Mouse (Mus musculus): Measurements from ENCODE around the gene Eef1akmt2. TPM values are rescaled to one million over a fixed set of nuclear protein-coding genes. Genes with fewer than 3 reads are reported as not detected.
A peak's percentile ranks its signal among the peaks of the same experiment; 100 is the strongest.

Gene Eef1akmt2
- polyA plus RNA-seq, 1 experiment from 2014 or later: 37.9 TPM

DNA sequence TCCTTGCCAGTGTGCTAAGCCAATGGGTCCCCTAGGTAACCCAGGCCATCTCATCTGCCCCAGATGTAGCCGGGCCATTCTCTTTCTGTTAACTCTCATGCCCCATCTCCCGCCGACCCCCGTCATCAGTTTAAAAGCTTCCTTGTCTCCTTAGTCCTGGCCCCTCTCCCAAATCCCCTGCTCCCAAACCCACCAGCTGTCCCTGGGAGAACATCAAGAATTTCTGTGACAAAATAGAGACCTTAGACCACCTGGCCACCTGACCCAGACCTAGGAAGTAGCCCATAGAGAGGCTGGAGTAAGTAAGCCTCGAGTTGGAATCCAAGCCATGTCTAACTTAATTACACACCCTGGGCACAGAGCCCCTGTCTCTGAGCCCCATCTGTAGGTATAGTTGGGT, 37.7 kb upstream of the Eef1akmt2 start:
- no peak overlapping the region for H3K9ac ChIP-seq
- no peak overlapping the region for H3K27ac ChIP-seq (ENCODE audit: poor library complexity, severe bottlenecking)
- peaks cover 7% of the 10 kb centered on the region for H3K9me3 ChIP-seq (replicated peaks)
- no peak overlapping the region for H3K4me2 ChIP-seq
- H3K36me3 ChIP-seq: peaks cover 4% of the 10 kb centered on the region; the same call in 1 of the 2 replicates
- WGBS: 86% methylated on average over 5 of the region's 5 CpGs
- ATAC-seq (ENCODE audit: insufficient number of reproducible peaks, low FRiP score): no peak
- H3K27me3 ChIP-seq (replicated peaks): no peaks in the 10 kb centered on the region
- H3K4me3 ChIP-seq: no peak overlapping the region
- peaks cover 12% of the 10 kb centered on the region for H3K4me1 ChIP-seq (replicated peaks)

DNA sequence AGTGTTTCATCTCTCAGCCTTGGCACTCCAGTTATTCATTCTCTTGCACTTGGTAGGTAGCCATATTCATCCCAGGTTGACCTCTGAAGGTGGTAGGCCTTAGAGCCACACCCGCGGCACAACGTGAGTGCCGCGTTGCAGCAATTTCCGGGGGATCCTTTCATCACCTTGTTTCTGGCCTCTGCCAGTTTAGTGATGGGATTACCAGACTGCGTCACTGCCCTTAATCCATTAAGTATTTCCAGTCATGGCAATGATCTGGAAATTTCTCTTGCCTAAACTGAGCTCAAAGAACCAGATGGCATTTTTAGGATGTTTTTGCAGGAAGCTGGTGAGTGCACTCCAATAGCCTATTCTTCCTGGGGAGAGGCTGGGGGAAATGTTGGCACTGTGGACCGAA, 37.2 kb upstream of the Eef1akmt2 start:
- 90% methylated on average over 8 of the region's 8 CpGs for WGBS
- Histone ChIP-seq H3K4me3 (no peak overlapping the region), H3K4me1 (replicated peaks) (peaks cover 10% of the 10 kb centered on the region), H3K27me3 (replicated peaks) (no peaks in the 10 kb centered on the region), H3K36me3 (peaks cover 6% of the 10 kb centered on the region; the same call in 1 of the 2 replicates), H3K9me3 (replicated peaks) (peaks cover 7% of the 10 kb centered on the region), H3K9ac (no peak overlapping the region), H3K4me2 (no peak overlapping the region), H3K27ac (ENCODE audit: poor library complexity, severe bottlenecking) (no peak overlapping the region)
- ATAC-seq (ENCODE audit: insufficient number of reproducible peaks, low FRiP score): no peak

DNA sequence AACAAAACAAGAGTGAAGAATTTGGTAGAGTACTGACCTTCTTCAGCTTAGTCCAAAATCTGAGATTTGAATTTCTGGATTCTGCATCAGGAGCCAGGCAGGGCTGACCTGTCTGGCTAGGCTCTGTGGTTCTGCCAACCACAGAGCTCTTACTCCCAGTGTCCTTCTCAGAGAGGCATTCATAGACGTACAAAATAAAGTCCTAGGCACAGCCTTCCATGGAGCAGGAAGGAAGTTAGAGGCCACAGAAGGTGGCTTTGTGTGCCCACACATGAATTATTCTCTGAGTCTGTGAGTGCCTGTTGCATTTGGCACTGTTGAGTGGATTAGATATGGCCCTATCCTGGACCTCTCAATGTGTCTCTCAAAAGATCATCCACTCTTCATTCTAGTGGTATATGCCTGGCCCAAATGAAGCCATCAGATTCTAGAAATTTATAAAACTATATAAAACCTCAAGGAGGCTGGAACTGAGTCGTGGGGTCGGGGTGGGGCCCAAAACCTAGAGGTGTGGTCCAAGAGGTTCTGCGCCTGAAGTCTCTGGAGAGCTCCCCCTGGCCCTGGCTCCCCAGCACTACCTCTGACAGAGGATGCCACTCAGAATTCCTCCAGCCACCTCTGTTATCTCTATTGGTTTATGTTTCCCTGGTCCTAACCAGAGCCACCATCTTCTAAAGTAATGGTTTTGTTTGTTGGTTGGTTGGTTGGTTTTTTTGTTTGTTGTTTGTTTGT, 36.2 kb upstream of the Eef1akmt2 start:
- Histone ChIP-seq H3K4me2 (no peak overlapping the region), H3K27me3 (replicated peaks) (no peaks in the 10 kb centered on the region), H3K4me1 (replicated peaks) (peaks cover 11% of the 10 kb centered on the region), H3K9ac (no peak overlapping the region), H3K4me3 (no peak overlapping the region), H3K9me3 (replicated peaks) (peaks cover 7% of the 10 kb centered on the region), H3K36me3 (peaks cover 17% of the 10 kb centered on the region), H3K27ac (ENCODE audit: poor library complexity, severe bottlenecking) (no peak overlapping the region)
- ATAC-seq (ENCODE audit: insufficient number of reproducible peaks, low FRiP score): no peak
- WGBS: 56% methylated on average over 4 of the region's 4 CpGs

DNA sequence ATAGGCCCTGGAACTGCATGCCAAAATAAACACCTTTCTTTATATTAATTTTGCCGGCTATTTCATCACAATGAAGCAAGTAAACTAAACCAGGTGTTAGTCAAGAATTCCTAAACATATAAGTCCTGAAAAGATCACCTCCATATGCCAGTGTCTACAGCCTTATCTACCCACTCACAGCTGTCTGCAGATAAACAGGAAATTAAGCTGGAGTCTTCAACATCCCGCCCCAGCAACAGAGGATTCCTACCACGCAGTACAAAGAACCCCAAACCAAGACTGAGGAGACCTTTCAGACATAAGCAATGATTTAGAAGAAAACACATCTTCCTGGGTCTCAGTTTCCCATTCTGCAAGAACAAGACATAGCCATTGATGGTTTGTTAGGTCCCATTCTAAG, 35.6 kb upstream of the Eef1akmt2 start:
- H3K27me3 ChIP-seq (replicated peaks): no peaks in the 10 kb centered on the region
- H3K4me2 ChIP-seq: no peak overlapping the region
- H3K4me1 ChIP-seq (replicated peaks): peaks cover 11% of the 10 kb centered on the region
- no peak overlapping the region for H3K9ac ChIP-seq
- 46% methylated on average over 3 of the region's 3 CpGs for WGBS
- peaks cover 7% of the 10 kb centered on the region for H3K9me3 ChIP-seq (replicated peaks)
- H3K27ac ChIP-seq (ENCODE audit: poor library complexity, severe bottlenecking): no peak overlapping the region
- H3K4me3 ChIP-seq: no peak overlapping the region
- ATAC-seq (ENCODE audit: insufficient number of reproducible peaks, low FRiP score): no peak
- peaks cover 23% of the 10 kb centered on the region for H3K36me3 ChIP-seq

DNA sequence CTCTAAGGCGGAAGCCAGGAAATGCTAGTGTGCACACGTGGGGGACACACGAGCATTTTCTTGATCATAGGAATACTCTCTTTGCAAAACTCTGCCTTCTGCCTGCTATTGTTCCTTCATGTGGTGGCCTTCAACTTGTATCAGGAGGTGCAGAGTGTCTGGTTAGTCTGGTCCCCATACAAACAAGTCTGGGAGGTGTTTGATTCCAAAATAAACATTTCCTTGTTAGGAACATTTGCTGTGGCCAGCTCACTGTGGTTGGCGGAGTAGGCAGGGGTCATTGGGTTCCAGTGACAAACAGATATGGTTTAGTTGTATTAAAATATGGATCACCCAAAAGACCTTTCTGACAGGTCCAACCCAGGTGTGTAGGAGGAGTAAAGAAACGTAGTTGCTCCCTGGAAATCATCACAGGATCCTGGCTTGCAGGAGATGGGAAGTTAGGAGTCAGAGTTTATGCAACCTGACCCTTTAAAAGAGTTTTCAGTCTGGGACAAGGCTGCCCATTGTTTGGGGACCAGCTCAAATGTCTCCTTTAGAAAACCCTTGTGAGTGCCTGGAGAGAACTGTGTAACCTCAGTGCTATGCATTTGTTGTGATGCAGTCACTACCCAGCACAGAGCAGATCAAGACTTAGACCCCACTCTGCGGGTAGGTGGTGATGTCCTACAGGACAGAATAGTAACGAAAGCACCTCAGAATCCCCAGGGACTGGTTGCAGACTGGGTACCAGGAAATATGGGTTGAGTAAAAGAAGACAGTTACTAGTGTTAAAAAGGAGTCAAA, 34.7 kb upstream of the Eef1akmt2 start:
- no peak for ATAC-seq (ENCODE audit: insufficient number of reproducible peaks, low FRiP score)
- Histone ChIP-seq H3K9ac (no peak overlapping the region), H3K27ac (ENCODE audit: poor library complexity, severe bottlenecking) (0 out of 2 replicates have a peak overlapping the region, but pooled peaks have one; percentile 12), H3K27me3 (replicated peaks) (no peaks in the 10 kb centered on the region), H3K4me1 (replicated peaks) (peaks cover 11% of the 10 kb centered on the region), H3K4me2 (no peak overlapping the region), H3K4me3 (no peak overlapping the region), H3K9me3 (replicated peaks) (peaks cover 7% of the 10 kb centered on the region), H3K36me3 (peaks cover 31% of the 10 kb centered on the region)
- 60% methylated on average over 7 of the region's 7 CpGs for WGBS

DNA sequence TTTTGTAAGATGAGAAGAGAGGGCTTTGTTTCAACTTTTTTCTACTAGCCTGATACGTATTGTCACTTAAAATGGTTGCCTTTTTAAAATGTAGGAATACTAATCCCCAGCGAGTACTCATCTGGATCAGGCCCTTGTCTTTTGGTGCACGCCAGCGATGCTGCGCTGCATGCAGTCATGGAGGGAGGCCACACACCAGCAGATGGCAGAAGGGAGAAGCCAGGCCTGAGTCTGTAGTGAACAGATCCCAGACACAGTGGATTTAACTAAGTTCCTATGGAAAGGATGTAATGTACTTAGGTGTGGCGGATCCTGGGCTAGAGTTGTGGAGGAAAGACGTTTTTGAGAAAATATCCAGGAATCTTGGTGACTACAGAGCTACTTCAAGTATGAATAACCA, 31.6 kb upstream of the Eef1akmt2 start:
- ATAC-seq (ENCODE audit: insufficient number of reproducible peaks, low FRiP score): no peak
- Histone ChIP-seq H3K4me1 (replicated peaks) (peaks cover 11% of the 10 kb centered on the region), H3K27me3 (replicated peaks) (no peaks in the 10 kb centered on the region), H3K4me2 (no peak overlapping the region), H3K4me3 (no peak overlapping the region), H3K27ac (ENCODE audit: poor library complexity, severe bottlenecking) (no peak overlapping the region), H3K9ac (no peak overlapping the region), H3K36me3 (peaks cover 60% of the 10 kb centered on the region), H3K9me3 (replicated peaks) (no peaks in the 10 kb centered on the region)
- WGBS: 92% methylated on average over 7 of the region's 7 CpGs

DNA sequence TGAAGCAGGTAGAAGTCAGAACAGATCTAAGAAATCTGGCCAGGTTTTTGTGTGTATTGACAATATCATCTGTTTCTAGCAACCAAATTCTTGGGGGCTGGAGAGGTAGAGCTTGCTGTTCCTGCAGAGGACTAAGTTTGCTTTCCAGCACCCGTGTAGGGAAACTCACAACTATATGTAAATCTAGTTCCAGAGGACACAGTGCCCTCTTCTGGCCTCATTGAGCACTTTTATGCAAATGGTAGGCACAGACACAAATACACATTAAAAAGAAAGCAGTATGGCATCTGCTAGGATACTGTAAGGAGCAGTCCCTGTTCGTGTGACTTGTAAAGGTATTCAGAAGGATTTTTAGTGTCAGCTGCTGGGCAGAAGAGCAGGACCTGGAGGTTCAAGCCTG, 29.9 kb upstream of the Eef1akmt2 start:
- H3K4me1 ChIP-seq (replicated peaks): peaks cover 11% of the 10 kb centered on the region
- ATAC-seq (ENCODE audit: insufficient number of reproducible peaks, low FRiP score): no peak
- H3K36me3 ChIP-seq: peaks cover 75% of the 10 kb centered on the region
- WGBS: 65% methylated on average over 2 of the region's 2 CpGs
- no peak overlapping the region for H3K4me2 ChIP-seq
- H3K9me3 ChIP-seq (replicated peaks): no peaks in the 10 kb centered on the region
- H3K9ac ChIP-seq: no peak overlapping the region
- no peak overlapping the region for H3K27ac ChIP-seq (ENCODE audit: poor library complexity, severe bottlenecking)
- no peak overlapping the region for H3K4me3 ChIP-seq
- H3K27me3 ChIP-seq (replicated peaks): no peaks in the 10 kb centered on the region

DNA sequence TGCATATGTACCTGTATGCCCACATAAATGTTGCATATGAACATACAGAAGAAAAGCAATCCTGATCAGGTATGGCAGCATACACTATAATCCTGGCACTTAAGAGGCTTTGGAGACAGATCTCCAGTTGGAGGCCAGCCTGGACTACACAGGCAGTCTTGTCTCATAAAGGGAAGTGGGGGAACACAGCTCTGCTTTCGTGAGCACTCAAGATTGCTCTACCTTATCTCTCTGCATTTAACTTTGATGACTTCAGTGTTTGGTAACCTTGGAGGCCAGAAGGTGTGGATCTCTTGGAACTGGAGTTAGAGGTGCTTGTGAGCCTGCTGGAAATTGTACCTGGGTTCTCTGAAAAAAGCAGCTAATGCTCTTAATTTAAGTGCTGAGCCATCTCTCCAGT, 27.8 kb upstream of the Eef1akmt2 start:
- peaks cover 92% of the 10 kb centered on the region for H3K36me3 ChIP-seq
- no peak overlapping the region for H3K4me2 ChIP-seq
- peaks cover 6% of the 10 kb centered on the region for H3K4me1 ChIP-seq (replicated peaks)
- ATAC-seq (ENCODE audit: insufficient number of reproducible peaks, low FRiP score): no peak
- no peak overlapping the region for H3K9ac ChIP-seq
- no peaks in the 10 kb centered on the region for H3K27me3 ChIP-seq (replicated peaks)
- 43% methylated on average over 1 of the region's 1 CpGs for WGBS
- no peak overlapping the region for H3K27ac ChIP-seq (ENCODE audit: poor library complexity, severe bottlenecking)
- H3K4me3 ChIP-seq: no peak overlapping the region
- no peaks in the 10 kb centered on the region for H3K9me3 ChIP-seq (replicated peaks)

DNA sequence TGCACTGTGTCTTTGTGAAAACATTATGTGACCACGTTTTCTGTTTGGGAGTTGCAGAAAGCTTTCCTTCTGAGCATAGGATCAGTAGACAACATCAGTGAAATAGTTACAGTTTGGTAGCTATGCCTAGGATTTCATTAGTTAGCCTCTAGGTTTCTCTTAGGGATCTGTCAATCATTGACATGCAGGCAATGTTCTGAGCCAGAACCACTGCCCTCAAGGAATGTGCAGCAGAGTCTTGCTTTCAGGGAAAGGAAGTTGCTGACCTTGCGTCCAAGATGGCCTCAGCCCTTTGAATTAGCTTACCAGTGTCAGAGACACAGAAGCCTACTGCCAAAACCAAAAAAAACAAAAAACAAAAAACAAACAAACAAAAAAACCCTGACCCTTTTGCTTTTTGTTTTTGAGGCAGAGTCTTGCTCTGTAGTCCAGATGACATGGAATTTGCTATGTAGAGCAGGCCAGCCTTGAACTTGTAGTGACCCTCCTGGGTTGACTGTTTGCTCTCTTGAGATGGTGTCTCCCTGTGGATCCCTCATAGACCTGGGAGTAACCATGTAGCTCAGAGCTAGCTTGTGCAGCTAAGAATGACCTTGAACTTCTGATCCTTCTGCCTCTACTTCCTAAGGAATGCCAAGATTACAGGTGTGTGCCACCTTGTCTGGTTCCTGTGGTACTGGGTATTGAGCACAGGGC, 23.1 kb upstream of the Eef1akmt2 start:
- Histone ChIP-seq H3K4me2 (no peak overlapping the region), H3K9me3 (replicated peaks) (no peaks in the 10 kb centered on the region), H3K9ac (no peak overlapping the region), H3K4me1 (replicated peaks) (no peaks in the 10 kb centered on the region), H3K27me3 (replicated peaks) (no peaks in the 10 kb centered on the region), H3K36me3 (peaks cover 88% of the 10 kb centered on the region), H3K27ac (ENCODE audit: poor library complexity, severe bottlenecking) (no peak overlapping the region), H3K4me3 (no peak overlapping the region)
- ATAC-seq (ENCODE audit: insufficient number of reproducible peaks, low FRiP score): no peak
- 87% methylated on average over 2 of the region's 2 CpGs for WGBS

DNA sequence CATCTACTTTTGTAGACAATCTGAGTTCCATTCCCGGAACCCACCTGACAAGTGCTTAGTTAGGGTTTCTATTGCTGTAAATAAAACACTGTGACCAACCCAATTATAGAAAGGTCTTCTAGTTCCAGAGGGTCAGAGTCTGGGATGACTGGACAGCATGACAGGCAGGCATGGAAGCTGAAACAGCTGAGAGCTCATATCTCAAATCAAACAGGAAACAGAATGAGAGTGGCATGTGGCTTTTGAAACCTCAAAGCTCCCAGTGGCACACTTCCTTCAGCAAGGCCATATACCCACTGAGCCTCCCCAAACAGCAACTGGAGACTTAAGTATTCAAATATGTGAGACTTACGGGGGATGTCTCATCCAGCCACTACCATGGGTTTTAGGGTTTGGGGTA, 20.6 kb upstream of the Eef1akmt2 start:
- H3K27ac ChIP-seq (ENCODE audit: poor library complexity, severe bottlenecking): no peak overlapping the region
- no peak overlapping the region for H3K4me2 ChIP-seq
- no peaks in the 10 kb centered on the region for H3K27me3 ChIP-seq (replicated peaks)
- no peak overlapping the region for H3K9ac ChIP-seq
- ATAC-seq (ENCODE audit: insufficient number of reproducible peaks, low FRiP score): no peak
- H3K36me3 ChIP-seq: peaks cover 84% of the 10 kb centered on the region
- 90% methylated on average over 2 of the region's 2 CpGs for WGBS
- no peak overlapping the region for H3K4me3 ChIP-seq
- H3K9me3 ChIP-seq (replicated peaks): no peaks in the 10 kb centered on the region
- no peaks in the 10 kb centered on the region for H3K4me1 ChIP-seq (replicated peaks)

DNA sequence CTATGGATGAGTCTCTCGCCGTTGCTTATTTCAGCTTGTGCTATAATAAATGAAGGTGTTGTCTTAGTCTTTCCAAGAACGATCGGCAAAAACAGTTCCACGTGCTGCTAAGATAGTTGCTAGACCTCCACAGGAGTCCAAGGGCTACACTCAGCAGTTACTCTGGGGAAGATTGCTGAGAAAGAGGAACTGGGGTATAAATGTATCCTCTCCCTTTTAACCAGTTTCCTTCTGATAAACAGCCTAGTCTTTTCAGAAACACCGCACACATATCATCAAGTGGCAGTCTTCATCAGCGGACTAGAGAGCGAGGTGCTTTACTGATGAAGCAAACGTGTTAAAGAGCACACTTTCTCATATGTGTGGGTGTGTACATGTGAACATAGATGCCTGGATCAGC, 13.8 kb upstream of the Eef1akmt2 start:
- Histone ChIP-seq H3K4me3 (no peak overlapping the region), H3K4me2 (no peak overlapping the region), H3K9me3 (replicated peaks) (no peaks in the 10 kb centered on the region), H3K27me3 (replicated peaks) (no peaks in the 10 kb centered on the region), H3K36me3 (peaks cover 53% of the 10 kb centered on the region), H3K9ac (no peak overlapping the region), H3K27ac (ENCODE audit: poor library complexity, severe bottlenecking) (no peak overlapping the region), H3K4me1 (replicated peaks) (no peaks in the 10 kb centered on the region)
- 90% methylated on average over 9 of the region's 9 CpGs for WGBS
- ATAC-seq (ENCODE audit: insufficient number of reproducible peaks, low FRiP score): no peak
